Mouse (Mus musculus) MEL (cell line): Measurements from ENCODE around the gene Rpl9. TPM values are rescaled to one million over a fixed set of nuclear protein-coding genes. Genes with fewer than 3 reads are reported as not detected.
A peak's percentile ranks its signal among the peaks of the same experiment; 100 is the strongest.

Source experiments
- DNase-seq: peaks from one replicate; pipeline ENCODE4 v3.0.0; 2011; ENCODE audit warnings: low read depth, low spot score
- H3K27ac ChIP-seq: 2 replicates; pipeline ENCODE4 v1.5.1; 2012; ENCODE audit warnings: low read depth, mild to moderate bottlenecking, control low read depth, low read length, moderate library complexity; ENCODE audit not compliant: control insufficient read depth
- H3K27me3 ChIP-seq, 2 experiments: fragments of 150-350 bp in 1 of 2; sonication (generic) in 1 of 2; 2 replicates each; pipeline ENCODE4 v1.6.1; 2012; ENCODE audit warnings: low read length in 2 of 2, mild to moderate bottlenecking in 2 of 2, improper control_type of control experiment in 1 of 2, moderate library complexity in 1 of 2; ENCODE audit not compliant: insufficient read depth in 2 of 2, control insufficient read depth in 1 of 2
- H3K36me3 ChIP-seq, 2 experiments: 2 replicates each; pipeline ENCODE4 v1.6.1; 2012 to 2014; ENCODE audit warnings: low read length in 2 of 2, improper control_type of control experiment in 1 of 2, inconsistent platforms in 1 of 2, mild to moderate bottlenecking in 1 of 2; ENCODE audit not compliant: insufficient read depth in 2 of 2, control insufficient read depth in 1 of 2
- H3K4me1 ChIP-seq, 2 experiments: fragments of 150-350 bp in 1 of 2; sonication (generic) in 1 of 2; 2 replicates each; pipeline ENCODE4 v1.6.1; 2012; ENCODE audit warnings: low read length in 2 of 2, improper control_type of control experiment in 1 of 2, mild to moderate bottlenecking in 1 of 2; ENCODE audit not compliant: insufficient read depth in 2 of 2, control insufficient read depth in 1 of 2
- H3K4me3 ChIP-seq, 2 experiments: fragments of 150-350 bp in 1 of 2; sonication (generic) in 1 of 2; 2 replicates each; pipeline ENCODE4 v1.5.1; 2012; ENCODE audit warnings: low read depth in 2 of 2, low read length in 2 of 2, mild to moderate bottlenecking in 2 of 2, moderate library complexity in 2 of 2, control low read depth in 1 of 2, improper control_type of control experiment in 1 of 2; ENCODE audit not compliant: control insufficient read depth in 1 of 2, insufficient read depth in 1 of 2
- H3K79me2 ChIP-seq: 2 replicates; pipeline ENCODE4 v1.6.1; 2012; ENCODE audit warnings: mild to moderate bottlenecking, low read length, moderate library complexity; ENCODE audit not compliant: control insufficient read depth, poor library complexity, insufficient read depth
- H3K9ac ChIP-seq: 2 replicates; pipeline ENCODE4 v1.6.1; 2012; ENCODE audit warnings: low read depth, mild to moderate bottlenecking, control low read depth, low read length, moderate library complexity; ENCODE audit not compliant: control insufficient read depth, poor library complexity, severe bottlenecking
- H3K9me3 ChIP-seq: fragments of 150-350 bp; sonication (generic); replicated peaks from 2 replicates; pipeline ENCODE4 v1.6.1; 2012; ENCODE audit warnings: mild to moderate bottlenecking, low read length, improper control_type of control experiment, moderate library complexity; ENCODE audit not compliant: insufficient read depth
- BHLHE40 ChIP-seq: IDR thresholded peaks from 2 replicates; pipeline ENCODE4 v1.6.1; 2012; ENCODE audit warnings: low read depth, mild to moderate bottlenecking, inconsistent platforms, low read length, improper control_type of control experiment, borderline replicate concordance
- CHD1 ChIP-seq: IDR thresholded peaks from 2 replicates; pipeline ENCODE4 v1.6.1; 2012; ENCODE audit warnings: low read depth, mild to moderate bottlenecking, inconsistent platforms, low read length, improper control_type of control experiment
- ELF1 ChIP-seq: IDR thresholded peaks from 2 replicates; pipeline ENCODE4 v1.6.1; 2014; ENCODE audit warnings: low read depth, mild to moderate bottlenecking, inconsistent platforms, low read length, improper control_type of control experiment, moderate library complexity
- EP300 ChIP-seq, 2 experiments: IDR thresholded peaks; 2 replicates each; pipeline ENCODE4 v1.6.1; 2011; ENCODE audit warnings: improper control_type of control experiment in 2 of 2, low read length in 2 of 2, low read depth in 1 of 2, mild to moderate bottlenecking in 1 of 2
- ETS1 ChIP-seq: IDR thresholded peaks from 2 replicates; pipeline ENCODE4 v1.6.1; 2012; ENCODE audit warnings: low read depth, mild to moderate bottlenecking, inconsistent platforms, low read length, improper control_type of control experiment, moderate library complexity
- GABPA ChIP-seq: IDR thresholded peaks from 2 replicates; pipeline ENCODE4 v1.6.1; 2012; ENCODE audit warnings: low read depth, mild to moderate bottlenecking, inconsistent platforms, low read length, improper control_type of control experiment, moderate library complexity
- GATA1 ChIP-seq: IDR thresholded peaks from 2 replicates; pipeline ENCODE4 v1.6.1; 2011; ENCODE audit warnings: low read depth, low read length, improper control_type of control experiment
- HCFC1 ChIP-seq: IDR thresholded peaks from 2 replicates; pipeline ENCODE4 v1.6.1; 2012; ENCODE audit warnings: low read depth, mild to moderate bottlenecking, inconsistent platforms, low read length, improper control_type of control experiment, moderate library complexity
- JUND ChIP-seq: IDR thresholded peaks from 2 replicates; pipeline ENCODE4 v1.6.1; 2011; ENCODE audit warnings: low read depth, mild to moderate bottlenecking, improper control_type of control experiment, low read length
- MAX ChIP-seq: IDR thresholded peaks from 2 replicates; pipeline ENCODE4 v1.6.1; 2011; ENCODE audit warnings: low read length, improper control_type of control experiment
- MXI1 ChIP-seq: IDR thresholded peaks from 2 replicates; pipeline ENCODE4 v1.6.1; 2011; ENCODE audit warnings: mild to moderate bottlenecking, low read depth, low read length, improper control_type of control experiment
- MYB ChIP-seq: IDR thresholded peaks from 2 replicates; pipeline ENCODE4 v1.6.1; 2011; ENCODE audit warnings: mild to moderate bottlenecking, low read depth, low read length, improper control_type of control experiment
- MYC ChIP-seq: IDR thresholded peaks from 2 replicates; pipeline ENCODE4 v1.6.1; 2011; ENCODE audit warnings: low read depth, mild to moderate bottlenecking, low read length, improper control_type of control experiment, moderate library complexity
- NELFE ChIP-seq: IDR thresholded peaks from 2 replicates; pipeline ENCODE4 v1.6.1; 2011; ENCODE audit warnings: low read depth, low read length, improper control_type of control experiment
- POLR2A ChIP-seq, 2 experiments: IDR thresholded peaks; 2 replicates each; pipeline ENCODE4 v1.6.1; 2011 to 2012; ENCODE audit warnings: low read length in 2 of 2, mild to moderate bottlenecking in 2 of 2, control low read depth in 1 of 2, improper control_type of control experiment in 1 of 2, low read depth in 1 of 2, moderate library complexity in 1 of 2; ENCODE audit not compliant: control insufficient read depth in 1 of 2, insufficient read depth in 1 of 2, poor library complexity in 1 of 2
- POLR2AphosphoS5 ChIP-seq: IDR thresholded peaks from 2 replicates; pipeline ENCODE4 v1.6.1; 2012; ENCODE audit warnings: low read depth, borderline replicate concordance, mild to moderate bottlenecking, inconsistent platforms, low read length, moderate library complexity, mixed read lengths
- RAD21 ChIP-seq: IDR thresholded peaks from 2 replicates; pipeline ENCODE4 v1.6.1; 2011; ENCODE audit warnings: mild to moderate bottlenecking, low read depth, low read length, improper control_type of control experiment
- RCOR1 ChIP-seq: IDR thresholded peaks from 2 replicates; pipeline ENCODE4 v1.6.1; 2012; ENCODE audit warnings: low read depth, mild to moderate bottlenecking, inconsistent platforms, low read length, improper control_type of control experiment
- SMC3 ChIP-seq: IDR thresholded peaks from 2 replicates; pipeline ENCODE4 v1.6.1; 2011; ENCODE audit warnings: low read depth, low read length, improper control_type of control experiment
- TAL1 ChIP-seq: IDR thresholded peaks from 2 replicates; pipeline ENCODE4 v1.6.1; 2012; ENCODE audit warnings: mild to moderate bottlenecking, inconsistent platforms, low read length, moderate library complexity, mixed read lengths
- TBP ChIP-seq: IDR thresholded peaks from 2 replicates; pipeline ENCODE4 v1.8.0; 2011; ENCODE audit warnings: low read depth, low read length, improper control_type of control experiment
- TCF12 ChIP-seq: IDR thresholded peaks from 2 replicates; pipeline ENCODE4 v1.6.1; 2014; ENCODE audit warnings: low read depth, mild to moderate bottlenecking, inconsistent platforms, low read length, improper control_type of control experiment, moderate library complexity
- UBTF ChIP-seq: IDR thresholded peaks from 2 replicates; pipeline ENCODE4 v1.6.1; 2012; ENCODE audit warnings: low read depth, mild to moderate bottlenecking, inconsistent platforms, low read length, improper control_type of control experiment, moderate library complexity, borderline replicate concordance; ENCODE audit not compliant: insufficient read depth
- USF2 ChIP-seq, 2 experiments: IDR thresholded peaks; 2 replicates each; pipeline ENCODE4 v1.6.1; 2011 to 2012; ENCODE audit warnings: improper control_type of control experiment in 2 of 2, low read length in 2 of 2, borderline replicate concordance in 1 of 2, inconsistent platforms in 1 of 2, low read depth in 1 of 2, mild to moderate bottlenecking in 1 of 2; ENCODE audit not compliant: insufficient read depth in 1 of 2
- ZC3H11A ChIP-seq: IDR thresholded peaks from 2 replicates; pipeline ENCODE4 v1.6.1; 2012; ENCODE audit warnings: low read depth, mild to moderate bottlenecking, inconsistent platforms, low read length, improper control_type of control experiment
- ZKSCAN1 ChIP-seq: IDR thresholded peaks from 2 replicates; pipeline ENCODE4 v1.6.1; 2012; ENCODE audit warnings: low read depth, mild to moderate bottlenecking, inconsistent platforms, low read length, improper control_type of control experiment, moderate library complexity
- ZMIZ1 ChIP-seq: IDR thresholded peaks from 2 replicates; pipeline ENCODE4 v1.6.1; 2012; ENCODE audit warnings: low read depth, mild to moderate bottlenecking, inconsistent platforms, low read length, improper control_type of control experiment, moderate library complexity
- ZNF384 ChIP-seq: IDR thresholded peaks from 2 replicates; pipeline ENCODE4 v1.6.1; 2012; ENCODE audit warnings: low read depth, mild to moderate bottlenecking, inconsistent platforms, low read length, improper control_type of control experiment
- polyA plus RNA-seq, 2 experiments: library from polyadenylated mRNA; stranded (reverse) in 1 of 2; unstranded in 1 of 2; fragments of >175 nt in 1 of 2; fragments of >200 nt in 1 of 2; gene quantifications; 2 replicates each; pipeline versions ENCODE4 v1.2.1 to v1.2.4; 2012; ENCODE audit warnings: low replicate concordance in 2 of 2, low read depth in 1 of 2; ENCODE audit not compliant: insufficient read length in 2 of 2, insufficient read depth in 1 of 2, missing spikeins in 1 of 2
- total RNA-seq: library from RNA; depleted of rRNA; stranded (reverse); fragments of 300-350 nt; gene quantifications from 2 replicates; pipeline ENCODE4 v1.2.3, GENCODE M21; 2012

Gene Rpl9
- total and polyA plus RNA-seq, 3 experiments = 1,251 to 2,181 TPM; not detected in 1

- peaks cover 5% of the 10 kb centered on the region for H3K79me2 ChIP-seq
- H3K9me3 ChIP-seq = no peaks in the 10 kb centered on the region
- TF ChIP-seq MYC (no peak), ZKSCAN1 (no peak), GATA1 (no peak), RAD21 (no peak), MXI1 (no peak), ETS1 (no peak), ZNF384 (no peak), POLR2A (IDR thresholded peaks at IDR 0.05; ENCODE audit: control insufficient read depth in 1 of 2, insufficient read depth in 1 of 2, low read depth in 1 of 2, low read length in 2 of 2, poor library complexity in 1 of 2) (no peak), TAL1 (no peak), ELF1 (no peak)
- H3K9ac ChIP-seq = no peak overlapping the region
- DNase-seq = no peak
- peaks cover 0 to 3% of the 10 kb centered on the region in 2 experiments; a peak in 1 of 4 replicates for H3K36me3 ChIP-seq
- peaks cover 0 to 3% of the 10 kb centered on the region in 2 experiments; a peak in 1 of 4 replicates for H3K4me1 ChIP-seq
- no peak overlapping the region for H3K27ac ChIP-seq
- no peak overlapping the region for H3K4me3 ChIP-seq
- no peaks in the 10 kb centered on the region for H3K27me3 ChIP-seq
Observed at GRCm38 (mm10) chr5:65438041-65438440, 46.8 kb upstream of the Rpl9 start.

- Histone ChIP-seq H3K27me3 (no peaks in the 10 kb centered on the region), H3K9me3 (no peaks in the 10 kb centered on the region), H3K4me1 (peaks cover 0 to 3% of the 10 kb centered on the region in 2 experiments; a peak in 1 of 4 replicates), H3K27ac (peak within 1 kb of the TSS; percentile 6; the same call in 1 of the 2 replicates), H3K36me3 (peaks cover 0 to 3% of the 10 kb centered on the region in 2 experiments; a peak in 1 of 4 replicates), H3K4me3 (peak within 1 kb of the TSS; percentile 71 to 97), H3K9ac (peak within 1 kb of the TSS; percentile 87), H3K79me2 (peaks cover 5% of the 10 kb centered on the region)
- DNase-seq = peak; percentile 97
- TF ChIP-seq ZC3H11A (no peak), GABPA (no peak), ZMIZ1 (peak; percentile 86), EP300 (IDR thresholded peaks at IDR 0.05; ENCODE audit: low read depth in 1 of 2, low read length in 2 of 2) (no peak), MXI1 (peak; percentile 58), UBTF (no peak), MYB (no peak), MAX (peak; percentile 46; the same call in 1 of the 2 replicates), USF2 (IDR thresholded peaks at IDR 0.05; ENCODE audit: borderline replicate concordance in 1 of 2, insufficient read depth in 1 of 2, low read depth in 1 of 2, low read length in 2 of 2) (no peak), ELF1 (peak; percentile 33; the same call in 1 of the 2 replicates), RCOR1 (no peak), TBP (peak; percentile 33; the same call in 1 of the 2 replicates), SMC3 (no peak), MYC (no peak), RAD21 (no peak), CHD1 (no peak), TCF12 (peak; percentile 48), ZNF384 (no peak), BHLHE40 (no peak), ETS1 (0 out of 2 replicates have a peak, but pooled peaks have one; percentile 25), ZKSCAN1 (no peak), NELFE (peak; percentile 89), GATA1 (no peak), POLR2AphosphoS5 (no peak), HCFC1 (peak; percentile 74), JUND (no peak)
Observed at GRCm38 (mm10) chr5:65435806-65436561, 44.7 kb upstream of the Rpl9 start, which contains the start of gene Ugdh. Ugdh (minus strand) TSS chr5:65435949.
